Mouse (Mus musculus) heart, embryonic 11.5 days (tissue): Measurements from ENCODE around the gene Unc79. TPM values are rescaled to one million over a fixed set of nuclear protein-coding genes. Genes with fewer than 3 reads are reported as not detected.
A peak's percentile ranks its signal among the peaks of the same experiment; 100 is the strongest.

Experiments
- ATAC-seq: fragments of 200-750 bp; cut with Nextera tagmentation; replicated peaks from 2 replicates; pipeline ENCODE4 v1.8.0; 2017; ENCODE audit warnings: moderate library complexity; ENCODE audit not compliant: insufficient number of reproducible peaks, low FRiP score, low TSS enrichment
- H3K27ac ChIP-seq: fragments of 300-500 bp; sonication (generic); 2 replicates; pipeline ENCODE4 v1.5.1; 2014; ENCODE audit warnings: mild to moderate bottlenecking, low read depth, low read length
- H3K27me3 ChIP-seq: fragments of 300-500 bp; sonication (generic); 2 replicates; pipeline ENCODE4 v1.6.1; 2014; ENCODE audit warnings: mild to moderate bottlenecking, low read length, mixed read lengths; ENCODE audit not compliant: control insufficient read depth, insufficient read depth
- H3K36me3 ChIP-seq: fragments of 300-500 bp; sonication (generic); 2 replicates; pipeline ENCODE4 v1.6.1; 2014; ENCODE audit warnings: mild to moderate bottlenecking, low read length, moderate library complexity, mixed read lengths; ENCODE audit not compliant: control insufficient read depth, insufficient read depth
- H3K4me1 ChIP-seq: fragments of 300-500 bp; sonication (generic); 2 replicates; pipeline ENCODE4 v1.6.1; 2014; ENCODE audit warnings: low read length; ENCODE audit not compliant: control insufficient read depth, insufficient read depth
- H3K4me2 ChIP-seq: fragments of 300-500 bp; sonication (generic); 2 replicates; pipeline ENCODE4 v1.6.1; 2014; ENCODE audit warnings: mild to moderate bottlenecking, moderate library complexity
- H3K4me3 ChIP-seq: fragments of 300-500 bp; sonication (generic); 2 replicates; pipeline ENCODE4 v1.5.1; 2014; ENCODE audit warnings: low read depth, low read length
- H3K9ac ChIP-seq: fragments of 300-500 bp; sonication (generic); 2 replicates; pipeline ENCODE4 v1.6.1; 2014; ENCODE audit warnings: mild to moderate bottlenecking, low read depth, low read length, moderate library complexity
- H3K9me3 ChIP-seq: fragments of 300-500 bp; sonication (generic); replicated peaks from 2 replicates; pipeline ENCODE4 v1.6.1; 2016; ENCODE audit warnings: low read length; ENCODE audit not compliant: control insufficient read depth
- WGBS: fragments of 180-500 bp; shearing (Covaris S2); extraction: QIAGEN DNeasy Blood & Tissue Kit; methylation state at CpG from one replicate; pipeline ENCODE4 v1.1.7; 2014; ENCODE audit not compliant: insufficient replicate concordance; 5-methylcytosine and 5-hydroxymethylcytosine counted together
- polyA plus RNA-seq: library from polyadenylated mRNA; unstranded; fragments of >200 nt; fragmentation: Nextera tagmentation; extraction: Ambion mirVana; gene quantifications from 2 replicates; pipeline ENCODE4 v1.2.1, GENCODE M21; 2014

Gene Unc79
- polyA plus RNA-seq, 1 experiment from 2014 or later = 0.16 TPM

DNA sequence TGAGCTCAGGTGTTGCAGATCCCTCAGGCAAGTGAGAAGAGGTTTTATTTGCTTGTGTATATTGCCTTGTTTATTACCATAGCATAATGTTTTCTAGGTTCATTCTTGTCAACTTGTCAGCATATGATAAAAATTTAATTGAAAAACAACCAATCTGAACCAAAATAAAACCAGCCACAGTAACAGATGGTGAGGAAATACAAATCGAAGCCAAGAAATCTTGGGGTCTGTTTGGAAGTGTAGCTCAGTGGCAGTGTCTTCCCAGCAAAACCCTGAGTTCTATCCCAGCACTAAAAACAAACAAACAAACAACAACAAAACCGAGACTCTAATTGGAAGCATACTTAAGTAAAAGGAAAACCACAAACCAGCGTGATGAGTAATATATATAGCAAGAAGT lies 131.4 kb downstream of the Unc79 start:
- WGBS = 64% methylated on average over 3 of the region's 3 CpGs
- H3K4me1 ChIP-seq = no peaks in the 10 kb centered on the region
- H3K9ac ChIP-seq = no peak overlapping the region
- no peak overlapping the region for H3K4me3 ChIP-seq
- no peak overlapping the region for H3K27ac ChIP-seq
- no peaks in the 10 kb centered on the region for H3K9me3 ChIP-seq
- no peak for ATAC-seq
- no peaks in the 10 kb centered on the region for H3K36me3 ChIP-seq
- H3K4me2 ChIP-seq = no peak overlapping the region
- H3K27me3 ChIP-seq = no peaks in the 10 kb centered on the region

DNA sequence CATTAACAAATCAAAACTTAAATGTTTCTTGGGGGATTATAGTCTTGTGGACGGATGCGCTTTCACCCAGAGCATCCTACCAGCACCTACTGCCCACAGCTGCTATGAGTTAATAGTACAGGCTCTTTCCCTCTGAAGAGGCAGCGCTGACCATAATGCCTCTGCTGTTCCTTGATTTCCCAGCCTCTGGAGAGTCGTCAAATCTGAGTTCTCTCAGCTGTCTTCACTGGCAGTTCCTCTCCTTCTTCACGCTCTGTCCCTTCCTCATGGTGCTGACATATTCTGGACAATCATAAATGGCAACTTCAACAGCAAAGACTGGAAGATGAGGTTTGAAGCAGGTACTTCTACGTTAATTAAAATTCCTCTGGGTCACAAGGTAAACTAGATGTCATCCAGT lies 143.2 kb downstream of the Unc79 start:
- ATAC-seq = no peak
- 60% methylated on average over 6 of the region's 6 CpGs for WGBS
- H3K9me3 ChIP-seq = no peaks in the 10 kb centered on the region
- H3K36me3 ChIP-seq = no peaks in the 10 kb centered on the region
- no peak overlapping the region for H3K9ac ChIP-seq
- H3K27ac ChIP-seq = no peak overlapping the region
- H3K4me1 ChIP-seq = no peaks in the 10 kb centered on the region
- no peak overlapping the region for H3K4me2 ChIP-seq
- H3K27me3 ChIP-seq = no peaks in the 10 kb centered on the region
- H3K4me3 ChIP-seq = no peak overlapping the region

GRCm38 (mm10) chr12:103095160-103095559 lies 146.5 kb downstream of the Unc79 start:
- no peak for ATAC-seq
- Histone ChIP-seq H3K27me3 (no peaks in the 10 kb centered on the region), H3K4me3 (no peak overlapping the region), H3K9me3 (no peaks in the 10 kb centered on the region), H3K36me3 (no peaks in the 10 kb centered on the region), H3K9ac (no peak overlapping the region), H3K27ac (no peak overlapping the region), H3K4me2 (no peak overlapping the region), H3K4me1 (no peaks in the 10 kb centered on the region)
- 40% methylated on average over 5 of the region's 5 CpGs for WGBS

DNA sequence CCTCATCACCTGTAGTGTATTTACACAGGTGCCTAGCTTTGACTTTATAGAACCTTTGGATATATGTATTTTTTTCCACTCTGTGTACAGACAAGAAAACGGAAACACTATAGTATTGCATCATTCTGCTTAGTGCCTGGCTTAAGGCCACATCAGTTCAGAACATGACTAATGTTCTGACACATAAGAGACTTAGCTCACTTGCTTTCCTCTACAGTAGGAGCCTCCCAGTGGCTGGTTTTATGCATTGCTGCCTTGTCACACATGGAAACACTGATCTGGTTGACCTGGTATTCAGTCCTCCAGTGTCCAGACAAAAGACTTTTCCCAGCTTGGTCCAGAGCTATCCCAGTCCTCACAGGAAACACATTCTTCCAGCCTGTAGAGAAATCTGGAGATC lies 150.5 kb downstream of the Unc79 start:
- H3K4me2 ChIP-seq = no peak overlapping the region
- no peak for ATAC-seq
- H3K9me3 ChIP-seq = no peaks in the 10 kb centered on the region
- H3K36me3 ChIP-seq = no peaks in the 10 kb centered on the region
- no peak overlapping the region for H3K27ac ChIP-seq
- no peaks in the 10 kb centered on the region for H3K27me3 ChIP-seq
- H3K4me1 ChIP-seq = no peaks in the 10 kb centered on the region
- 60% methylated on average over 1 of the region's 1 CpGs for WGBS
- H3K4me3 ChIP-seq = no peak overlapping the region
- H3K9ac ChIP-seq = no peak overlapping the region

DNA sequence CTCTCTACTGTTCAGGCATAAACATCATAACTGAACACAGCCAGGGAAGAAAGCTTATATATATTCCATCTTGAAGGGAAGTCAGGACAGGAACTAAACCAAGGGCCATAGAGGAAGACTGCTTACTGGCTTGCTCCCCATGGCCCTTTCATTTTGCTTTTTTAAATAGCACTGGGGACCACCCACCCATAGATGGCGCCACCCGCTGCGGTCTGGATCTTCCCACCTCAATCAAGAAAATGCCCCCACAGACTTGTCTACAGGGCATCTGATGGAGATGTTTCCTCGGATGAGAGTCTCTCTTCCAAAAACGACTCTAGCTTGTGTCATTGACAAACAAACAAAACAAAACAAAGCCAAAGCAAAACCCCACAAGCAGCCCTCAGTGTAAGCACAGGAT lies 151.4 kb downstream of the Unc79 start:
- H3K4me1 ChIP-seq = no peaks in the 10 kb centered on the region
- H3K4me3 ChIP-seq = no peak overlapping the region
- 61% methylated on average over 5 of the region's 5 CpGs for WGBS

GRCm38 (mm10) chr12:103103041-103103440 lies 154.4 kb downstream of the Unc79 start:
- no peak overlapping the region for H3K9ac ChIP-seq
- H3K4me1 ChIP-seq = no peaks in the 10 kb centered on the region
- H3K36me3 ChIP-seq = no peaks in the 10 kb centered on the region
- no peaks in the 10 kb centered on the region for H3K9me3 ChIP-seq
- no peak overlapping the region for H3K4me3 ChIP-seq
- H3K4me2 ChIP-seq = no peak overlapping the region
- no peaks in the 10 kb centered on the region for H3K27me3 ChIP-seq
- no peak overlapping the region for H3K27ac ChIP-seq
- no peak for ATAC-seq
- WGBS = 58% methylated on average over 2 of the region's 2 CpGs

More for the DNA sequence above, 151.4 kb downstream of the Unc79 start:
- Histone ChIP-seq H3K9ac (no peak overlapping the region), H3K4me2 (no peak overlapping the region), H3K36me3 (no peaks in the 10 kb centered on the region), H3K27me3 (no peaks in the 10 kb centered on the region), H3K9me3 (no peaks in the 10 kb centered on the region), H3K27ac (no peak overlapping the region)
- no peak for ATAC-seq

DNA sequence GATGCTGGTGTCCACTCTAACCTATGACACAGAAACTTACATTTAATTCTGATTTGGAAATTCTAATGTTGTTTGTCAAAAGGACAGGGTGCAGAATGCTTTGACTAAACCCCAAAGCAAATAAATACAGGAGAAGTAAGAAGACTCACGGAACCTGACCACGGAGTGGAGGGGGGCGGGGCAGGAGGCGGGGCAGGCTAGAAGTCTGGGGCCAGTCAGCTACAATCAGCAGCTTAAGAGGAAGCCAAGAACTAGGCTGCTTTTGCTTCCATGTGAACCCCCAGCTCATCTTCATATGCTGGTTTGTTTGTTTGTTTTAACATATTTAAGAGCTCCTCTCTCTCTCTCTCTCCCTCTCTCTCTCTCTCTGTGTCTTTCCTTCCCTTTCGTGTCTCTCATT lies 154.9 kb downstream of the Unc79 start:
- no peaks in the 10 kb centered on the region for H3K9me3 ChIP-seq
- no peak for ATAC-seq
- H3K4me2 ChIP-seq = peak overlapping the region; percentile 34; the same call in 1 of the 2 replicates
- H3K27me3 ChIP-seq = no peaks in the 10 kb centered on the region
- H3K4me3 ChIP-seq = no peak overlapping the region
- H3K36me3 ChIP-seq = no peaks in the 10 kb centered on the region
- no peak overlapping the region for H3K27ac ChIP-seq
- no peak overlapping the region for H3K9ac ChIP-seq
- WGBS = 14% methylated on average over 5 of the region's 5 CpGs
- no peaks in the 10 kb centered on the region for H3K4me1 ChIP-seq

GRCm38 (mm10) chr12:103109301-103109700 lies 160.6 kb downstream of the Unc79 start:
- Histone ChIP-seq H3K36me3 (no peaks in the 10 kb centered on the region), H3K4me1 (no peaks in the 10 kb centered on the region), H3K9ac (no peak overlapping the region), H3K9me3 (no peaks in the 10 kb centered on the region), H3K27me3 (no peaks in the 10 kb centered on the region), H3K4me2 (no peak overlapping the region), H3K27ac (no peak overlapping the region), H3K4me3 (no peak overlapping the region)
- ATAC-seq = no peak
- 77% methylated on average over 7 of the region's 7 CpGs for WGBS

DNA sequence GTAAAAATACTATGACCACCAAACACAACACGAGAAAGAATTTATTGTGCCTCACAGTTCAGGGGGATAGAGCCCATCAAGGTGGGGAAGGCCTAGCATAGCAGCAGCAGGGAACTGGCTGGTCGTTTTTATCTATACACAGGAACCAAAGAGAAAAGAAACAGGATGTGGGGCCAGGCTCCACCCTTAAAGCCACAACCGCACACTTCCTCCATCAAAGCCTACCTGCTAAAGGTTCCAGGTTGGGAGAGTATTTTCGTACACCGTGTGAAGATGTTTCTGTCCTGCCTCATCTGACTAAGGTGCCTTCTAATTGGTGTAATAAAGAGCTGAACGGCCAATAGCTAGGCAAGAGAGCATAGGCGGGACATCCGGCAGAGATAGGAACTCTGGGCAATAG lies 168.0 kb downstream of the Unc79 start:
- WGBS = 78% methylated on average over 8 of the region's 8 CpGs
- Histone ChIP-seq H3K4me2 (no peak overlapping the region), H3K4me1 (no peaks in the 10 kb centered on the region), H3K27ac (no peak overlapping the region), H3K27me3 (no peaks in the 10 kb centered on the region), H3K36me3 (no peaks in the 10 kb centered on the region), H3K9me3 (no peaks in the 10 kb centered on the region), H3K4me3 (no peak overlapping the region), H3K9ac (no peak overlapping the region)
- ATAC-seq = no peak
